Mouse (Mus musculus) gastrocnemius, postnatal 14 days (tissue): ENCODE measurements around the gene Msrb1. TPM values are rescaled to one million over a fixed set of nuclear protein-coding genes. Genes with fewer than 3 reads are reported as not detected.
A peak's percentile ranks its signal among the peaks of the same experiment; 100 is the strongest.
"Not testable (repeated sequence)": the region's sequence is repeated elsewhere in the genome, so short reads cannot be mapped to it uniquely, and the experiment has no call there.

Experiments
- DNase-seq: peaks from one replicate; pipeline ENCODE4 v3.0.0; 2021; ENCODE audit warnings: mixed read lengths
- intact Hi-C: fragments of 180-260 bp; cut with DNase I; formaldehyde crosslinking; loops from one replicate; pipeline ENCODE4 v1.15.1; 2025; ENCODE audit warnings: low total_unique reads
- total RNA-seq, 2 experiments: library from RNA; stranded (reverse); gene quantifications; 2 replicates each; pipeline ENCODE4 v1.2.3; 2021

The Msrb1 gene
- total RNA-seq, 2 experiments from 2014 or later, result 143 to 165 TPM

- intact Hi-C loops, result no loop called here
- no peak for DNase-seq
These were observed 18.5 kb upstream of the Msrb1 start, which contains the start of the genes Rnf151 and Rps2 for GRCm38 (mm10) chr17:24717943-24718342. Gene Rnf151, minus strand, starts transcription at chr17:24718063. Gene Rps2, plus strand, starts transcription at chr17:24718116.

- intact Hi-C loops, DNase-seq: not testable (repeated sequence)
These were observed 17.5 kb upstream of the Msrb1 start for GRCm38 (mm10) chr17:24718938-24719337.

GRCm38 (mm10) chr17:24719494-24720222 is 16.8 kb upstream of the Msrb1 start:
- peak; percentile 99 for DNase-seq

GRCm38 (mm10) chr17:24720616-24721015 is 15.8 kb upstream of the Msrb1 start:
- DNase-seq, result peak; percentile 3
- intact Hi-C loops, result not testable (repeated sequence)

More at GRCm38 (mm10) chr17:24719494-24720222, 16.8 kb upstream of the Msrb1 start:
- intact Hi-C loops, result no loop called here

GRCm38 (mm10) chr17:24721383-24721955 is 15.0 kb upstream of the Msrb1 start:
- DNase-seq, intact Hi-C loops: not testable (repeated sequence)

GRCm38 (mm10) chr17:24722220-24722924 is 14.1 kb upstream of the Msrb1 start:
- no peak for DNase-seq
- intact Hi-C loops, result no loop called here

- intact Hi-C loops, result no loop called here
These were observed 13.1 kb upstream of the Msrb1 start for GRCm38 (mm10) chr17:24723122-24723880.

GRCm38 (mm10) chr17:24723881-24724180 is 12.6 kb upstream of the Msrb1 start:
- no peak for DNase-seq
- intact Hi-C loops, result no loop called here

More at GRCm38 (mm10) chr17:24723122-24723880, 13.1 kb upstream of the Msrb1 start:
- no peak for DNase-seq

- DNase-seq, result peak; percentile 96
- intact Hi-C loops, result no loop called here
These were observed 12.3 kb upstream of the Msrb1 start, which contains the start of gene Ndufb10 for GRCm38 (mm10) chr17:24724184-24724583. Gene Ndufb10, minus strand, starts transcription at chr17:24724478.

GRCm38 (mm10) chr17:24725637-24726390 is 10.6 kb upstream of the Msrb1 start:
- intact Hi-C loops, result no loop called here
- DNase-seq, result no peak

GRCm38 (mm10) chr17:24727618-24728017 is 8.8 kb upstream of the Msrb1 start, which contains the start of gene Rpl3l:
Gene Rpl3l, plus strand, starts transcription at chr17:24727820.
- intact Hi-C loops, result no loop called here
- DNase-seq, result peak; percentile 66

GRCm38 (mm10) chr17:24728184-24728583 is 8.3 kb upstream of the Msrb1 start:
- intact Hi-C loops, result no loop called here
- DNase-seq, result no peak

GRCm38 (mm10) chr17:24729067-24729466 is 7.4 kb upstream of the Msrb1 start:
- intact Hi-C loops, result no loop called here
- DNase-seq, result no peak

- no peak for DNase-seq
- intact Hi-C loops, result no loop called here
These were observed 5.7 kb upstream of the Msrb1 start for GRCm38 (mm10) chr17:24730787-24731186.

GRCm38 (mm10) chr17:24732233-24732935 is 4.1 kb upstream of the Msrb1 start:
- peak; percentile 74 for DNase-seq
- intact Hi-C loops, result no loop called here

- no peak for DNase-seq
- intact Hi-C loops, result no loop called here
These were observed 2.9 kb upstream of the Msrb1 start for GRCm38 (mm10) chr17:24733434-24734050.

- intact Hi-C loops, result no loop called here
- no peak for DNase-seq
These were observed 1.9 kb upstream of the Msrb1 start for GRCm38 (mm10) chr17:24734513-24734912.

- intact Hi-C loops, result no loop called here
- DNase-seq, result no peak
These were observed 996 bp upstream of the Msrb1 start for GRCm38 (mm10) chr17:24735446-24735845.
